Mouse (Mus musculus) cortical plate, adult 2 months (tissue): ENCODE data around the gene Fbxl17.

Experiments
- CTCF ChIP-seq: fragments of 200-500 bp; IDR thresholded peaks from 2 replicates; pipeline ENCODE4 v1.5.1; 2011; ENCODE audit warnings: mild to moderate bottlenecking, control low read depth, low read length; ENCODE audit not compliant: insufficient read depth; ENCODE audit errors: extremely low read depth
- POLR2A ChIP-seq: fragments of 200-500 bp; IDR thresholded peaks from 2 replicates; pipeline ENCODE4 v1.6.1; 2011; ENCODE audit warnings: mild to moderate bottlenecking, low read length, control low read depth; ENCODE audit not compliant: insufficient read depth; ENCODE audit errors: extremely low read depth

DNA sequence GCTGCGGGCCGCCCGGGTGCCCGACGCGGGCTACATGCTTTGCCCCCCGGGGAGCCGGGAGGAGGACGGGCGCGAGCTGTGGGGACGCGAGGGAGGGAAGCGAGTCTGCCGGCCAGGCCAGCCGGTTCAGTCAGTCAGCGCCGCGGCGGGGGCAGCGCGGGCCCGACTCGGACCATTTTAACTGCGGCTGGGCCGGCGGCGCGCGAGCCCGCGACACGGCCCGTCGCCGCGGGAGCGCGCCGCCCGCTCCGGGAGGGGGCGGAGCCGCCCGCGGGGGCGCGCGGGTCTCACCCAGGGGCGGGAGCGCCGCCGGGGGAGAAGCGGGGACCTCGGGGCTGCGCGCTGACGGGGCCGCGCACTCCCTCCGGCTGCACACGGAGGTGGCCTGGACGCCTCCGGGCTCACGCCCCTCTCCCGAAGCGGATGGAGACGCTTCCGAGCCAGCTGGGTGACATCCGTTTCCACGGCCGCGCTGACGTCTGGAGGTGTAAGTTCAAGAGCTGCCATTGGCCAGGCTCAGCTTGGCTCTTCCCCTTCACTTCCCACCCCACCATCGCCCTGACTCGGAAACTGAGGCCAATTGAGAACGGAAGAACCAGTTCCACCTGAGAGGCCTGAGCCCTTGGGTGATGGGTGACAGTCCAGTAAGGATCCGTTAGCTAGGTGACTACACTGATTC is 478 bp upstream of the Fbxl17 start:
- TF ChIP-seq POLR2A (peak; percentile 66), CTCF (no peak)
